Mouse (Mus musculus) spleen, postnatal 36 days (tissue): ENCODE data around the gene Dhrs9.
"Not testable (repeated sequence)": the region's sequence is repeated elsewhere in the genome, so short reads cannot be mapped to it uniquely, and the experiment has no call there.

Experiments used
- DNase-seq, 2 experiments: peaks; one replicate each; pipeline ENCODE4 v3.0.0; 2022; ENCODE audit warnings: low spot score in 2 of 2, mixed read lengths in 1 of 2

Dhrs9 gene

DNA sequence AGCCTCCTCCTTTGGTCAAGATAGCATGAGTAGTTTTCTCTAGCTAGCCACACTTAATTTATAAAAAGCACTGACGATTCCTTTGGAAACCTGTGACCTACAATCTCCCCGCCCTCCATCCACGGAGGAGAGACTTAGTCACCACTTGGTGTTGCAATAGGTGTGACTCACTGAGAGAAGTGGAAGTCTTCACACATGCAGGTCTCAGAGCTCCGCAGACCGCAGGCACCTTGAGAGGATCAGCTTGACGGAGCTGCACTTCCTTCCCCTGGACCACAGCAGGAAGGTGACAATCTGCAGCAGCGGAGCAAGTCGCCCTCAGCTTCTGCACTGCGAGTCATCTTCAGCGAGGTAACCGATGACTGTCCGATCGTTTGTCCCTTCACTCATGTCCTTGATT is at the start of gene Dhrs9:
Gene Dhrs9, plus strand, starts transcription at position 165 of the 400 bp plus-strand sequence.
- DNase-seq: peak; percentile 24 to 42

DNA sequence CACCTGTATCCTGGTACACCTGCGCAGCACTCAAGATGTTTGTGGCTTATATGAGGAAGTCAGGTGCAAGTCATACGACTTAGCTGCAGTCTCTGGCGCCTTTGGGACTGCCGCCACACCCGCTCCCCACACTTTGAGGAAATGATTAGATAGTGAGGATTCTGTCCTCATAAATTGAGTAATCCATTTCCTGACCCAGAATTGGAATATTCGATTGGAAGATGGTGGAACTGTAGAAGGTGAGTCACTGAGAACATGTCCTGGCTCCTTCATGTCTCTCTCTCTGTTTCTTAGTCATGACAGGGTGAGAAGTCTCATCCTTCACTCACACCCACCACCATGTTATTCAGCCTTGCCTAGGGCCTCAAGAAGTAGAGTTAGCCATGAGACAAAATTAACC is 48.7 kb upstream of the Dhrs9 start:
- not testable (repeated sequence) for DNase-seq

DNA sequence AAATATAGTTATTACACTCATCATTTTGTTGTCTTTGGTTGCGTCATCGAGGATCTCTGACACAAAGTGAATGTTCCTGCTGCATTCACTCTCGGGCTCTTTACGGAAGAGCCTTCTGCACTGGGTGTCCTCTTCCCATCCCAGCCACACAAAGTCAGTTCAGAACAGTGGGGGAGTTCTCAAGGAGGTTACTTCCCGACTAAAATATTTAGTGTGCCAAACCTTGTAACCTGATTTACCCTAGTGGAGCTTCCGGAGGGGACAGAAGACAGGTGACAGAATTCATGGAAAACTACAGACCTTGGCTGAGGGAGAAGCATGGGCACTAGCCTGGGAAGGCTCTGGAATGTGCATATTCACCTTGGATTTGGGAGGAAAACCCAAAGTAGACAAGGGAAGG is 38.7 kb upstream of the Dhrs9 start:
- no peak for DNase-seq

DNA sequence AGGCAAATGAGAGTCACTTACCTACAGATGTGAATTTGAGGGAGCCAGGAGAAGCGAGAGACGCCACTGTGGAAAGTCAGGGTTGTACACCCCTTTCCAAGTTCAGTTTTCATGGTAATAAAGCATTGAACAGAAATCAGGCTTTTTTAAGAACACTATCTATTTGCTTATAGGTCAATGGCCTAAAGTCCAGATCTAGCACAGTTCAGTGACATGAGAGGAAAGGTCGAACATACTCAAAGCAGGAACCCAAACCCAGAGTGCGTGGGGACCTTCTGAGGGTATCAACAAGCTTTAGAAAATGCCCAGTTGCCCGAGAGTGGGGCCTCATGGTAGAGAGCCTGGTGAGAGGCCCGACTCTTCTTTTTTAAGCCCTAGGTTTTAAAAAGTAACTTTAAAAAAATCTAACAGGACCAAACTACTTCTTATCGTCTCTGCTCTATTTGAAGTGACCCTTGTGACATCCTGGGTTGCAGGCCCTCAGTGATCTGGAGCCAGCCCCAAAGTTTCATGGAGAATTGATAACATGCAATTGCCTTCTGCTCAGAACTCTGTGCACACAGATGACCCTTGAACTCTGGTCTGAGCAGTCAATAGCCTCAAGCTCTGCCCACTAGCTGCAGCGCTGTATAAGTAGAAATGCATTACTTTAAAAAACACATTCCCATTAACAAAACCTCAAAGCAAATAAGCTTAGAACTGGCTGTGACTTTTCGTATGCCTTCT is 37.6 kb upstream of the Dhrs9 start, which contains the start of gene Abcb11:
Gene Abcb11, minus strand, starts transcription at position 121 of the 726 bp plus-strand sequence.
- DNase-seq: no peak

DNA sequence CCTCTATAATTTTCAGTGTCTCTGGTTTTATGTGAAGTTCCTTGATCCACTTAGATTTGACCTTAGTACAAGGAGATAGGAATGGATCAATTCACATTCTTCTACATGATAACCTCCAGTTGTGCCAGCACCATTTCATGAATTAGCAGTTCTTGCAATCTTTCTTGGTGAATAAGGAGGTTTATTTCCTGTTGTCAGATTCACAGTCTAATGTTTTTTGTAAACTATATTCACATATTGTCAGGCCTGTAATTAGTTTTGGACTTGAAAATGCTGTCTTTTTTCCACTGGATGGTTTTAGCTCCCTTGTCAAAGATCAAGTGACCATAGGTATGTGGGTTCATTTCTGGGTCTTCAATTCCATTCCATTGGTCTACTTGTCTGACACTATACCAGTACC is 24.8 kb upstream of the Dhrs9 start:
- not testable (repeated sequence) for DNase-seq

DNA sequence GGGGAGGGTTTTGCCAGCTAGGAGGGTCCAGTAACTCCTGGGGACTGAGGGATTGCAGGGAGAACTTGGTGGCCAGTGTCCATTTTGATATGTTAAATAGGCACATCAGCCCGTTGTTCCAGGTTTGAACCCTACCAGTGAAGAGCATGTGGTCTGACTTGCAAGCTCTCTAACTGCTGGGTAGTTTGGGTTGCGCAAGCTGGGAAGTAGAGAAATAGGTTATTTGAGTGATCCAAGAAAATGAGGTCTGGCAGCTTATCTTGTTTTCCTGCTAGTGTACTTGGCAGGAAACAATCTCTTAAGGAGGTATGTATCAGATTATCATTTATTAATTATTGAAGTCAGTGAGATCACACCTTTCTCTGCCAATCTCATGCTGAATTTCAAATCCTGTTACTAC is 15.4 kb upstream of the Dhrs9 start:
- no peak for DNase-seq

DNA sequence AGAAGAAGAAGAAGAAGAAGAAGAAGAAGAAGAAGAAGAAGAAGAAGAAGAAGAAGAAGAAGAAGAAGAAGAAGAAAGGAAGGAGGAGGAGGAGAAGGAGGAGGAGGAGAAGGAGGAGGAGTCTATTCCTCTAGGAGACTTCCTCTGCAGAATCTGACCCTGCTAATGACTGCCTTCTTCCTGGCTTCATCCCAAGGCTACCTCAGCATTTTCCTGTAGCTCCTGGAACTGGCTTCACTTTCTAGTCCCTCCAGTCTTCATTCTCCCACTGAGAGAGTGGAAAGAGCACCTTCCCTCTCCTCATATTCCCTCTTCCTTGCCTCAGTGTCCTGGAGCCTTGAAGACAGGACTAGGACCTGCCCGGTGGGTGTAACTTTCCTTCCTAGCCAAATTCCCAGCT is 15.0 kb upstream of the Dhrs9 start:
- DNase-seq: no peak

DNA sequence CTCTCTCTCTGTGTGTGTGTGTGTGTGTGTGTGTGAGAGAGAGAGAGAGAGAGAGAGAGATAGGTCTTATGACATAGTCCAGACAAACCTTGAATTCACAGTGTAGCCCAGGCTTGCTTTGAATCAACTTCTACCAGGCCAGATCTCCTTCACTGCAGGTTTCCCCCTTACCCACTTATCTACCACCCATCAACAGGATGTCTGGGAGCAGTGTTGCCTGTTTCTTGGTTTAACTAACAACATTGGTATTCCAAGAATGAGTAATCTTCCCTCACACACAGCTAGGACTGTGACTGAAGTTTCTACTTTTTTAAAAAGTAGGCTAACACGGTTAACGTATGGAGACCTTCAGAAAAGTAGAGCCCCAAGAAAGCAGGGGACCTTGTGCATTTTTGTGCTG is 3.5 kb upstream of the Dhrs9 start:
- DNase-seq: no peak

DNA sequence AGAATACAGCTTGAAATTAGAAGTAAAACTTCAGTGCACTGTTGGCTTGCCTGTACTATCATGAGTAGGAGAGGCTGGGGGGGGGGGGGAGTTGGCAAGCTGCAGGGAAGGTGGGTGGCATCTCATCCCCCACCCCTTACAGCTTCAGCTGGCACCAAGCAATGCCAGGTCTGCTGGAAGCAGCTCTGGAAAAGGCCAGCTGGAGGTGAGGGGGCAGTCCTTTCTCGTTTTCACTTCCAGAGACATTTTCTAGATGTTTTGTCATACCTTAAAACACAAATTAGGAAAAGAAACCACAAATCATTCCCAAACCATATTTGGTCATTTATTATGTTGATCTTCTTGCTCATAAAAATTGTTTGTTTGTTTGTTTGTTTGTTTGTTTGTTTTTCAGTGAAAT is 444 bp upstream of the Dhrs9 start:
- DNase-seq: no peak

DNA sequence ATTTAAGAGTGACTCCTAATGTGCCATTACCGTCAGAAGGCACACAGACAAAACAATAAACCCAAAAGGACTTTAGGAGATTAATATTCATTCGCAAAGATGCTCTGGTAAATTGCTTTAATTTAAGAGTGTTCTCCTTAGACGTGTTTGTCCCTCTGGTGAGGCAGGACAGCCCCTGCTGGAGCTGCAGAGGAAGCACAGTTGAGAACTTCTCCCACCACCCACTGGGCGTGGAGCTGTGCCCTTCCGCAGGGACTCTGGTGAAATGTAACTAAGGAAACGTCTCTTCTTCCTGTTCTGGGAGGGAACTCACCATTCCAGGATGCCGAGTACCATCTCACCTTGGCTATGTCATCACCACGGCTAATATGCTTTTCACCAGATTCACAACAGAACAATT is 1.5 kb downstream of the Dhrs9 start:
- DNase-seq: peak in 1 of 2 experiments; percentile 6

DNA sequence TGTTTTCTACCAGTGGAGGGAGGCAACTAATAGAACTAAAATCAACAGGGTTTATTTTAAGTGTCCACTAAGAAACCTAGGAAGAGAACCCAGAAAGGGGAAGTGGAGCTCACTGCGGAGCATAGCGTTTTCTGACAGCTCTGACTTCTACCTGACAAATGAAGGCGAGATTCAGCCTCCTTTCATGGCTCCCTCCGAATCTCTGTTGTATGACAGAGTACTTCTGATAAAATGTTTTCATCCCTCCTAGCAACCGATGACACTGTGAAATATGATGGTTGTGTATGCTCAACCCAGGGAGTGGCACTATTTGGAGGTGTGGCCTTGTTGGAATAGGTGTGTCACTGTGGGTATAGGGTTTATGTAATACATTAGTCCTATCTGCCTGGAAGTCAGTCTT is 2.6 kb downstream of the Dhrs9 start:
- DNase-seq: no peak

DNA sequence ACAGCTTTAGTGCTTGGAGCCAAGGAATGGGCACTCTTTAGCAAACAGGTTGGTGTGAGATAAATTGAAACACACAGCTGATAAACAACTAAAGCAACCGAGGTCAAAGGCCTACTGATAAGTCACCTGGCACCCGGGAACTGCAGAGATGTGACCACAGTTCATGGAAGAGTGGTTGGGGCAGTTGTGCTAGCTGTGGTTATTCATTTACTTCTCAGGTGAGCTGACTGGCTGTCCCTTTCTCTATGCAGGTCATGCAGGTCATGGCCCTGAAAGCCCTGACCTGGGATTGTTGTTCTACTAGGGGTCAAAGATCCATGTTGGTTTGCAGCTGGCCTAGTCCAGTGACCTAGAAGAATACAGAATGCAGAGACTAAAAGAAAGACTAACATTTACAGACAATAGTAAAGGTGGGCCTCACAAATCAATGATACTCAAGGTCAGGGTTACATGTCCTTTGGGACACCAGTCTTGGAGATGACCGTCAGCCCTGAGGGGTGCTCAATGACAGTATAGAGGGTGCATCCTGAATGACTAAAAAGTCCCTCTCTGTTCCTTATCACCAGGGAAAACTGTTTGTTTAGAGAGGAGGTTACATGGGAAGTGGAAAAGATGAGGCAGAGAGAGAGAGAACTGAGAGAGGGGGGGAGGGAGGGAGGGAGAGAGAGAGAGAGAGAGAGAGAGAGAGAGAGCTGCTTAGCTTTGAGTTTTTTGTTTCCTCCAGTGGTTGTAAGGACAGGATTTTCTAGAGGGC is 6.0 kb downstream of the Dhrs9 start:
- DNase-seq: no peak

DNA sequence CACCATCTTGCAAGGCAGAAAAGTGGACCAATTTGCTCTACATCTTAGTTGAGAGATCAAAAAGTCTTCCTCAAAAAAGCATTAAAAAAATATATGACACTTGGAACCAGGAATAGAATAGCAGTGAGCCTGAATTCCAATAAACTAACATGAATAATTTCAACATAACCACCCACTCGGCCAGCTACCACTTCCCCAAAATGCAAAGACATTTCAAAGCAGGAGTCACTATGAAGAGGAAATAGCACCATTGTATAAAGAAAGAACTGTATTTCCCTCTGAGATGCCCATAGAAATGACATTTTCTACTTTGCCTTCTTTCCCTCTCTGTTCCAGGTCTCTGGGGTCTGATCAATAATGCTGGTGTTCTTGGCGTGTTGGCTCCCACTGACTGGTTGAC is 13.7 kb downstream of the Dhrs9 start:
- no peak for DNase-seq

DNA sequence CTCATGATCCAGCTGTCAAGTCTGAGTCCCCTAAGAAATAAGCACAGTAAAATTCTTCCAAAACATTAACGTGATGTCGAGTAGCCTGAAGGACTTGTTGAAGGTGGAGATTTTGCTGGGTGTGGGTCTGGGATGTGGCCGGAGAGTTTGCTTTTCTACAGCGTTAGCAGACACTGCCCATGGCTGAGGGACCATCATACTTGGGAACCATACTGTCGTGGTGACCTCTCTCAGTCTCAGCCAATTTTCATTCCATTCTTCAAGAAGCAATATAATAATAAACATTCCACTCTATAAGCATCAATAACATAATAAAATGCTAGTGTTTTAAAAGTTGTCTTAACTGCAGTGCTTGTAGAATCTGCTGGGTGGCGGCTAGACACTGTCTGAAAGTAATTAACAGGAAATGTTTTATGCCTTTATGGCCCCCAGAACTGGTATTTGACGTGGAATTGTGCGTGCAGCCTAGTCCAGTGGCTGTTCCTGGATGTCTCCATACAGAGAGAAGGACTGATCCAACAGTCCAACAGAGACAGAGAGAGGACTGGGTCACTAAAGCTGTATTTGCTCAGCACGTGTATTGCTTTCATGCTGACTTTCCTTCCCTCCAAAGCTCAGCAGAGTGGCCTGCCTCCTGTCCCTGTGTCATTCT is 15.5 kb downstream of the Dhrs9 start:
- DNase-seq: no peak

DNA sequence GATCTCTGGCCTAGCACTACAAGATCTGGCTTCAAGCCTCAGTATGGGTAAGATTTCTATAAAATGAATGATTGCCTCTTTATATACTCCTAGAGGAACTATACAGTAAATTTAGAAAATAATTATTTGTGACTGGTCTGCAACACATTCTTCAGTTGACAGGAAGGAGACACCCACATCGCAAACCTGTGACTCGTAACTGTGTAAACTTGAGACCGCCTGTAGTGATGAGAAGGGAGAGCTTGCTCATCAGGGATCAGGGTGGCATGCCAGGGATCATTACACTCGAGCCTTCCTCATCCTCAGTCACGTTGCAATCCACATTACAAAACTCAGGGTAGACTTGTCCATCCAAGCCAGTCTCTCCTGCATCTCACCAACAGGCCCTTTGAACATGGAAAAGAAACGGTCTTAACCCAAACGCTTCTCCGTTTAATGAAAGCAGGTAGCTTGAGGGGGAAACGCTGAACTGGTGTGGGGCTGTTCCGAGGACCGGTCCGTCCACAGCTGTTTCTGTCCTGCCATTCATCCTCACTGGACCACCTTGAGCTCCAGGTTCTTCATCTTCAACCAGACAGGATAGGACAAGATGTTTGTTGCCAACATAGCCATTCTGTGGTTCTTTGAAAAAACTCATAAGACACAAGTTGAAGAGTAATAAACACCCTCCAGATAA is 16.7 kb downstream of the Dhrs9 start:
- no peak for DNase-seq

DNA sequence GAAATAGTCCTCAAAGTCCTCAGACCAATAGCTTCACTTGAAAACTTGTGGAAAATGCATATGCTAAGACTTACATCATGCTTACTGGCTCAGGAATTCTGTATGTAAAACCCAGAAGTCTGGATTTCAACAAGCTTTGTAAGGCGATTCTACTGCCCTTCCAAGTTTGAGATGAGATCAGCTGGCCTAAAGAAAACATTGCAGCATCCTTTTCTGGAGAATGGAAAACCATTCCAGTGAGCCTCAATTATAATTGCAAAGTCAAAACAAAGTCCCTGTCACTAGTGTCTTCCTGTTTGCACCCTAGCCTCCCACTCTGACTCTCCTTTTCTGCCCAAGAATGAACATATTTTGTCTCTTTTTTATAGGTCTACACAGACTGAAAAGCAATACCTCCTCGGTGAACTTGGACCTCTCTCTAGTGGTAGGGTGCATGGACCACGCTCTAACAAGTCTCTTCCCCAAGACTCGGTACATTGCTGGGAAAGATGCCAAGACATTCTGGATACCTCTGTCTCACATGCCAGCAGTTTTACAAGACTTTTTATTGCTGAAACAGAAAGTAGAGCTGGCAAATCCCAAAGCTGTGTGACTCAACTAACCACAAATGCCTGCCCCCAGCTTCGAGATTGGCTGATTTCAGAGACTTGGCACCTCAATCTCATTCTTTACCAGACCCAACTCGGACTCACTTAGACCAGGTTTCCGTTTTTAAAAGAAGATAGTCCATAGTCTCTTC is 20.8 kb downstream of the Dhrs9 start:
- no peak for DNase-seq

DNA sequence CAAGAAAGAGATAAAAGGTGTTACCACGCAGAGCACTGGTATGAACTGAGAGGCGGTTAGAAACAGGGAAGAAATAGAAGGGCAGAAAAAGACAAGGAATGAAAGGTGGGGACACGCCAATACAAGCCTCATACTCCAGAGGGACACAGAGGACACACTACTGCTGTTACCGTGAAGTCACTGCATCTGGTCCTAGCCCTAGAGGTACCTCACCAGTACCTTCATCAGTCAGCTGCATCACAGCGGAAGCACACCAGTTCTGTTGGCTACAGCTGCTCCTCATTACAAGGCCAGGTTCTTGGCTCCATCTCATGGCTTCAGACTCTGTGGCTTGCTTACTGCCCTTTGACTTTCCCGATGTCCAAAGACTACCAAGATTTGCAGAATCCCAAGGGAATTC is 21.6 kb downstream of the Dhrs9 start:
- no peak for DNase-seq

DNA sequence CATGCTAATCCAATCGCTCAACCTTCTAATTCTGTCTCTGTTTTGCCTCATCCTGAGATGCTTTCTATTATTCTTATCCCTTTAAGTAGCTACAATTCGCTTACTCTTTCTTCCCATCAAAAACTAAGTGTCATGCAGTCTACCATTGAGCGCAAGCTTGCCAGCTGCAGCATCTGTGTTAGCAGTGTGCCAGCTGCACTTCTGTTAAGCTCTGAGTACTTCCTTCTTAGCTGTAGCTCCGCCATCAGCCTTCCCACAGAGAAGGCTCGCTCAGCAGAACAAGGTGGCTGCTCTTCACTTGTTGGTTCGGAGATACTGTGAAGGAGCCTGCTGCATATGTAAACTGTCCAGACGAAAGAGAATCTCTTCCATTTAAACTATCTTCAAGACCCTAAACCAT is 22.1 kb downstream of the Dhrs9 start:
- no peak for DNase-seq

DNA sequence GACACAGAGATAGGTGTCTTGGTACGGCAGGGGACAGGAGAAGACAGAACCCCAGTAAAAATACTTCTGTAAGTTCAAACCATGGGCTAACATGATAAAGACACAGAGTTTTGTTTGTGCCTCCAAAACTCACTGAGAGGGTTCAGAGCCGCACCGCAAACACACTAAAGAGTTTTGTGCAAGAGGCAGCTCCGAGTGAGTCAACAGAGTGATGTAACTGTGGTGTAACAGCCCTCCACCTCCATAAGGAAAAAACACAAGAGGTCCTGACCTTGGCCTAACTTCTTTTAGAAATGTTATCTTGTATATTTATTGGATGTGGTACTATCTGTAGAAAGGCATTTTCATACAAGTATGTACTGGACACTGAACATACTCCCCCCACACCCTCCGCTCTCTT is 25.4 kb downstream of the Dhrs9 start:
- DNase-seq: no peak

DNA sequence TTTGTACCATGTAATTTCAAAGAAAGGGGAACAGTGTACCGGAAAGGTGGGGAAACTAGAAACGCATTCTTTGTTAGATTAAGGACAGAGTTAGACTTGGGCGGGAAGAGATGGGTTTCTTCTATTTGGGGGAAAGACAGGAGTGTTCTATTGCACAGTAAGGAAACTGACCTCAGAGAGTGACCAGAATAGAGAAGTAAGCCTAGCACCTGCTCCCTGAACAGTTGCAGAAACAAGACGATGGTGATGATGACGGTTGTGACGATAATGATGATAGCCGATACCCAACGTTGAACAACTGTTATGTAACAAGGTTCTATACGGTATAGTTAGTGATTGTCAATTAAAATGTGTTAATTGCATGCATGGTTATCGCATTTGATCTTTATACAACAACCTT is 34.3 kb downstream of the Dhrs9 start:
- no peak for DNase-seq

DNA sequence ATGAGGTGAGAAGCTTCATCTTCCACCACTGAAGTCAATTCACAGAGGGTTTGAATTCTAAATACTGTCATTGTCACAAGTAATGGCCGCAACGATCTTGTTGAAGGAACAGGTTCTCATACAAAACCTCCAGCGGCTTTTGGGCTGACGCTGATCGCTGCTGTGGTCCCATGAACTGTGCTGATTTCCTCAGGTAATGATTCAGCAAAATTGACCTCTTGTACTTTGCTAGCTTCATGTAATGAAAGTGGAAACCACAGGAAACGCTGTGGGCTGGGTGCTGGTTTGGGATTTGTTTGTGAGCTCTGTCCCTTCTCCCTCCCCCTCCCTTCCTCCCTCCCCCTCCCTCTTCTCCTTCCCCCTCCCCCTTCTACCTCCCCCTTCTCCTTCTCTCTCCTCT is 34.8 kb downstream of the Dhrs9 start:
- peak in 1 of 2 experiments; percentile 6 for DNase-seq
